Mouse (Mus musculus) left cerebral cortex, postnatal 4 days (tissue): ENCODE measurements around the gene Tent5a. TPM values are rescaled to one million over a fixed set of nuclear protein-coding genes. Genes with fewer than 3 reads are reported as not detected.

Experiments used
- DNase-seq: peaks from one replicate; pipeline ENCODE4 v3.0.0-alpha.2; 2022
- intact Hi-C: fragments of 180-260 bp; cut with DNase I; formaldehyde crosslinking; loops from one replicate; pipeline ENCODE4 v1.15.1; 2025
- total RNA-seq, 2 experiments: library from RNA; stranded (reverse); gene quantifications; 2 replicates each; pipeline ENCODE4 v1.2.3; 2021

Gene Tent5a
- 1 to 10 TPM; 2.0 to 2.1 TPM for total RNA-seq

GRCm38 (mm10) chr9:85327242-85328211 is at the start of gene Tent5a:
Tent5a (minus strand) TSS chr9:85327348.
- DNase-seq = peak; percentile 75
- intact Hi-C loops = loop anchor here (5.0 to 10.0 kb wide), 5 partner anchors 367 to 1520 kb away; partner anchors contain the start of gene Elovl4

DNA sequence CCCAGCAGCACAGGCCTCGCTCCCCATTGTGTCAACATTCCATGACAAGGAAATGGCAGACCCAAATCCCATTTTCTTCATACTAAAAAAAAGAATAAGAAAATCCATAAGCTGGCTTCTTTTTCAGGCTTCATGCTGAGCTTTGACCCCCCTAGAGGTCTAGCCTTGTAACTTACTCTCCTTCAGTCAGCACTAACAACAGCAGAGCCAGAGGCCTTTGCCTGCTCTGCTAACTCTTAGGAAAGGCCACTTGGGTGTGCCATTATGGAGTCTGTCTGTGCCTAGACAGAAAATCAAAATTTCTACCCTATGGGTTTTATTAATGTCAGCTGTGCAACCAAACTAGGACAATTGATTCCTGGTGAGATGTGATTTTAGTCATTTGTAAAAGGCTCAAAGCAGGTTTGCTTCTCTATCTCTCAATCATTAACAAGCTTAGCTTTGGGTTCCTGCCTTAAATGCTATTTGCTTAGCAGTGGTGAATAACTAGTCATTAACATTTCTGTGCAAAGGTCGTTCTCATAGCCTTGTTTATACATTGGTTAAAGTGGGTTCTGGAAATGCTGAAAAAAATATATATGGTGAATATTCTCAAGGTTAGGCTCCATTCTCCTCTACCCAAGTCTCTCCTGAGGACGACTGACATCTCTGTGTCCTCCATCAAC is 49.6 kb upstream of the Tent5a start:
- DNase-seq = no peak
- intact Hi-C loops = no loop called here

GRCm38 (mm10) chr9:85375152-85375551 is 48.0 kb upstream of the Tent5a start:
- DNase-seq = no peak
- intact Hi-C loops = no loop called here

DNA sequence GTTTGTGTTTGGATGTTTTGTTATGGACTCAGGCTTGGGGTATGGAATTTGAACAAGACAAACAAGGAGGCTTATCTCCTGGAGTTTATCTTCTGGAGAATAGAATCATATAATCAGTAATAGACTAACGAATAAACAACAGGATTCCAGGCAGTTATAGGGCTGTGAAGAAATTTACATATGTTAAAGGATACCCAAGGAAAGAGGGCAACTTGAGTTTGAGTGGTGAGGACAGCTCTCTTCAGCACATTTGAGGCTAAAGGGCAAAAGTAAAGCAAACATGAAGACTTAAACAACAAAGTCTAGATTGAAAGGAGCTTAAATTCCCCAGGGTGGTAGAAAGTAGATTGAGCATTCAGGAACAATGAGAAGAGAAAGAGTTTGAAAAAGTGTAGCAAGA is 44.9 kb upstream of the Tent5a start:
- intact Hi-C loops = no loop called here
- DNase-seq = no peak

- no peak for DNase-seq
- intact Hi-C loops = no loop called here
Measured at GRCm38 (mm10) chr9:85369512-85369911, 42.4 kb upstream of the Tent5a start.

- intact Hi-C loops = no loop called here
- DNase-seq = no peak
Measured at GRCm38 (mm10) chr9:85357154-85357860, 30.2 kb upstream of the Tent5a start.

DNA sequence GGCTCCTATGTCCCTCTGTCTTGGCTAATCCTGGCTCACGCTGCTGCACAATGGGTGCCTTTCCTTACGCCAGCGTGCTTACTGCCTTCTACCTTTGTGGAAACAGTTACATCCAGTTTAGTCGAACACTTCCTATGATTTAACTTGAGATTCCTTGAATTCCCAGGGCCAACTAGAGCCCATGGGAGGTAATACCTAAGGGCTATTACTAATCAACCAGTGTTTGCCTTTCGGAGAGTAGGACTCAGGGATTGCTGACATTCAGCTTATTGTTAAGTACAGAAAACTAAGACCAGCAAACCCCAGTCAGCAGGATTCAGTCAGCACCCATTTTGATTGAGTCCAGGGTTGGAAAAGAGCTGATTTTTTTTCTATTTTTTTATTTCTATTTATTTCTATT is 28.4 kb upstream of the Tent5a start:
- intact Hi-C loops = no loop called here
- no peak for DNase-seq

- intact Hi-C loops = no loop called here
- DNase-seq = no peak
Measured at GRCm38 (mm10) chr9:85347823-85348523, 20.8 kb upstream of the Tent5a start.

GRCm38 (mm10) chr9:85342892-85343785 is 16.0 kb upstream of the Tent5a start:
- no peak for DNase-seq
- intact Hi-C loops = no loop called here

DNA sequence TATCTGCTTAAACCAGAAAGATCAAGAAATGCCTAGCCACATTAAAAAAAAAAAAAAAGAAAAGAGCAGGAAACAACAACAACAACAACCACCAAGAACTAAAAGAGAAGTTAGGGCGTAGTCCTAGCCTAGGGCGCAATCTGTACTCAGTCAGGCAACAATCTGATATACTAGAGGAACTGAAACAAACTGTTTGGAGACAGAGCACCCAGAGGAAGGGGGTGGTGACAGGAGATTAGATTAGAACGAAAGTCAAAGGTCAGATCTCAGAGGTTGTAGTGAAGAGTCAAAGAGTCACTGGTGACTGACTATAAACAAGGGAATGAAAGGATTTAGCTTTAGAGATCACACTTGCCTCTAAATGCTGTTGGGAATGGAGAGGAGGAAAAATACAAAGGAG is 13.2 kb upstream of the Tent5a start:
- intact Hi-C loops = no loop called here
- no peak for DNase-seq

- no peak for DNase-seq
- intact Hi-C loops = no loop called here
Measured at GRCm38 (mm10) chr9:85336046-85336445, 8.9 kb upstream of the Tent5a start.

- DNase-seq = peak; percentile 17
- intact Hi-C loops = no loop called here
Measured at GRCm38 (mm10) chr9:85331521-85331920, 4.4 kb upstream of the Tent5a start.

- intact Hi-C loops = loop anchor here (5.0 to 10.0 kb wide), 5 partner anchors 367 to 1521 kb away; partner anchors contain the start of gene Elovl4
- DNase-seq = peak; percentile 91
Measured at GRCm38 (mm10) chr9:85328259-85328658, 1.1 kb upstream of the Tent5a start.

- intact Hi-C loops = loop anchor here (5.0 to 10.0 kb wide), 5 partner anchors 368 to 1519 kb away; partner anchors contain the start of gene Elovl4
- DNase-seq = peak; percentile 21
Measured at GRCm38 (mm10) chr9:85326292-85327241, 581 bp downstream of the Tent5a start.

GRCm38 (mm10) chr9:85325201-85325868 is 1.8 kb downstream of the Tent5a start:
- intact Hi-C loops = loop anchor here (5.0 to 10.0 kb wide), 5 partner anchors 369 to 1518 kb away; partner anchors contain the start of gene Elovl4
- DNase-seq = no peak

GRCm38 (mm10) chr9:85324158-85324875 is 2.8 kb downstream of the Tent5a start:
- DNase-seq = no peak
- intact Hi-C loops = loop anchor here (10.0 kb wide), 1 partner anchor 370 kb away; no protein-coding TSS in a partner anchor
